In genomic region chr7:24537591-24537990, GRCm38 (mm10) we compare ENCODE assay signal across 19 mouse cellular contexts. TPM values are rescaled to one million over a fixed set of nuclear protein-coding genes. Genes with fewer than 3 reads are reported as not detected.
DNase-seq lines count a peak whose midpoint lies in the region; ATAC-seq lines count a peak whose summit lies in the region.
"Had no signal": no experiment of that assay in that cellular context is flagged by ENCODE, and none has a peak within 500 bp of the region (broad histone marks: within the 10 kb centered on the region; RNA-seq: fewer than 3 reads in every experiment).

No protein-coding gene starts in this region.

- no peak overlapping the region for H3K9ac ChIP-seq in kidney, embryonic 16.5 days (replicated peaks; ENCODE audit: low read length)
- H3K9ac ChIP-seq: heart, embryonic 12.5 days; lung, embryonic 14.5 days had no signal

- peaks cover 27% of the 10 kb centered on the region for H3K4me1 ChIP-seq in kidney, embryonic 16.5 days (ENCODE audit: insufficient read depth, low read length)

- no peak overlapping the region for H3K4me2 ChIP-seq in kidney, embryonic 16.5 days (replicated peaks; ENCODE audit: low read depth, low read length)
- H3K4me2 ChIP-seq: heart, embryonic 12.5 days; lung, embryonic 14.5 days had no signal

- intact Hi-C loops in heart, postnatal 36 days (cut with DNase I): no loop called here

- DNase-seq in adrenal gland, postnatal 36 days: peak; percentile 24 to 47
- no peak for DNase-seq in adrenal gland, adult (ENCODE audit: inconsistent age in 2 of 2, low spot score in 1 of 2)
- DNase-seq in kidney, postnatal 36 days: no peak
- peak; percentile 70 for DNase-seq in cerebellum, adult 11 months
- peak; percentile 83 to 89 for DNase-seq in cerebellum, postnatal 25 days
- DNase-seq in natural killer cell, adult 2 months (ENCODE audit: low spot score in 2 of 2): no peak
- DNase-seq in heart, postnatal 36 days: no peak
- DNase-seq: liver; lung, embryonic 14.5 days; spleen, adult 18-20 months; thymus, postnatal 36 days had no signal

- peaks cover 3% of the 10 kb centered on the region; the same call in 1 of the 2 replicates for H3K9me3 ChIP-seq in kidney, embryonic 16.5 days (ENCODE audit: low read length)

- no peak overlapping the region for H3K4me3 ChIP-seq in kidney, embryonic 16.5 days (ENCODE audit: low read length)
- H3K4me3 ChIP-seq: heart, embryonic 12.5 days had no signal

- no peak for ATAC-seq in kidney, embryonic 16.5 days (ENCODE audit: low FRiP score, low TSS enrichment)
- ATAC-seq: forebrain, embryonic 14.5 days had no signal

- 54% methylated on average over 5 of the region's 5 CpGs for WGBS in kidney, embryonic 16.5 days

- peak overlapping the region; percentile 81 for H3K27ac ChIP-seq in kidney, embryonic 16.5 days (ENCODE audit: low read length)
- H3K27ac ChIP-seq: macrophage had no signal

- peaks cover 23% of the 10 kb centered on the region for H3K36me3 ChIP-seq in kidney, embryonic 16.5 days (ENCODE audit: insufficient read depth, low read length)

- no peaks in the 10 kb centered on the region for H3K27me3 ChIP-seq in kidney, embryonic 16.5 days (ENCODE audit: insufficient read depth, low read length)
- H3K27me3 ChIP-seq: Patski had no signal

RNA-seq across cellular contexts. Expression of gene Irgq, which starts 7.1 kb away (rescaled TPM):
- 10 to 100 TPM; 20.4 to 24.1 TPM for total RNA-seq in adrenal gland, postnatal 36 days (2021)
- polyA plus RNA-seq in kidney, embryonic 16.5 days (2015; fragmentation: Nextera tagmentation; extraction: Ambion mirVana): 7.2 and 7.8 TPM in 2 replicates
- 10 to 100 TPM; 16.4 to 16.5 TPM for total RNA-seq in heart, postnatal 36 days (2021)

RNA-seq across cellular contexts. Expression of gene Pinlyp, which starts 8.3 kb away (rescaled TPM):
- total RNA-seq in adrenal gland, postnatal 36 days (2021): not detected
- polyA plus RNA-seq in kidney, embryonic 16.5 days (2015; fragmentation: Nextera tagmentation; extraction: Ambion mirVana): 0.64 and 1.0 TPM in 2 replicates
- total RNA-seq in heart, postnatal 36 days (2021): not detected
- total RNA-seq: heart, postnatal 4 days; layer of hippocampus, postnatal 25 days; left cerebral cortex, postnatal 25 days had no signal
- polyA plus RNA-seq: heart, embryonic 12.5 days; lung, embryonic 14.5 days; macrophage had no signal

RNA-seq across cellular contexts. Expression of gene Xrcc1, which starts 8.5 kb away (rescaled TPM):
- total RNA-seq in adrenal gland, postnatal 36 days (2021): 10 to 100 TPM; 37.6 to 41.3 TPM
- 159 and 164 TPM in 2 replicates for polyA plus RNA-seq in kidney, embryonic 16.5 days (2015; fragmentation: Nextera tagmentation; extraction: Ambion mirVana)
- total RNA-seq in heart, postnatal 36 days (2021): 10 to 100 TPM; 26.9 to 27.4 TPM

RNA-seq across cellular contexts. Expression of gene AC161166.1, which starts 25.3 kb away (rescaled TPM):
- not detected for total RNA-seq in adrenal gland, postnatal 36 days (2021)
- 0.42 and 0.80 TPM in 2 replicates for polyA plus RNA-seq in kidney, embryonic 16.5 days (2015; fragmentation: Nextera tagmentation; extraction: Ambion mirVana)
- not detected for total RNA-seq in heart, postnatal 36 days (2021)
- total RNA-seq: heart, postnatal 4 days; layer of hippocampus, postnatal 25 days; left cerebral cortex, postnatal 25 days had no signal
- polyA plus RNA-seq: macrophage had no signal

RNA-seq across cellular contexts. Expression of gene Zfp428, which starts 30.8 kb away (rescaled TPM):
- total RNA-seq in adrenal gland, postnatal 36 days (2021): 1 to 10 TPM; 6.0 to 6.8 TPM
- 60.5 and 67.6 TPM in 2 replicates for polyA plus RNA-seq in kidney, embryonic 16.5 days (2015; fragmentation: Nextera tagmentation; extraction: Ambion mirVana)
- total RNA-seq in heart, postnatal 36 days (2021): 10 to 100 TPM; 11.5 to 13.8 TPM

Comparison
In these comparisons a context has a peak if more than half of its experiments do, and no peak if none do; other contexts are left out.
1. DNase-seq: peak in adrenal gland, postnatal 36 days (2 of 2), cerebellum, adult 11 months (single experiment) and cerebellum, postnatal 25 days (2 of 2); none in adrenal gland, adult (0 of 2), kidney, postnatal 36 days (0 of 2), natural killer cell, adult 2 months (0 of 2) and heart, postnatal 36 days (0 of 2).